ENCODE assay signal across 22 mouse cellular contexts in the genomic region with DNA sequence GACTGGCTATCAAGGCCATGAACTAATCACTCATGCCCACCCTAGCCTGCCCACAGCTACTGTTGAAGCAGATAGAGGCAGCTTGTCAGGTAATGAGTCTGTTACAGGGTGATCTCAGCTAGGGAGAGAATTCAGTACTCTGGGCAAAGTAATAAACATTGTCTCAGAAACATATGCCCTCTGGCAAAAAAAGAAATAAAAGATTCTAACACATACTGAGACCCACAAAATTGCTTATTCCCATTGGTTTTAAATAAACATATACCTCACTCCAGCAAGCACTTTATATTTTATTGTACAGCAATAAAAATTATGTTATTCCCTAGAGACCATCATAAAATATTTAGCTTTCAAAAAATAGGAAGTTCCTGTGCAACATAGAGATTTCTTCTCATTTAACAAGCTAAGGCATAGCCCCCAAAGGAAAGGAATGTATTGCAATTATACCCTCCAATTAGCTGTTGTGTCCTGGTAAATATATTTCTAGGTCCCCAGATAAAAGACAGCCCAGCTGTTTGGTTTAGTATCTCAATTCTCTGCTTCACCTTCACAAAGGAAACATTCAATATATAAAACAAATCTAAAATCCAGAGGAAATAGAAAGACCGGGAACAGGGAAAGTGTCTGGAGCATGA.
DNase-seq lines count a peak whose midpoint lies in the region; ATAC-seq lines count a peak whose summit lies in the region.
"Had no signal": no experiment of that assay in that cellular context is flagged by ENCODE, and none has a peak within 500 bp of the region (broad histone marks: within the 10 kb centered on the region; RNA-seq: fewer than 3 reads in every experiment).

No protein-coding gene starts in this region.

- no peaks in the 10 kb centered on the region for H3K27me3 ChIP-seq in hindbrain, embryonic 15.5 days
- no peaks in the 10 kb centered on the region for H3K27me3 ChIP-seq in hindbrain, embryonic 14.5 days (ENCODE audit: control insufficient read depth, insufficient read depth, low read length)
- no peaks in the 10 kb centered on the region for H3K27me3 ChIP-seq in midbrain, embryonic 14.5 days (ENCODE audit: control insufficient read depth, insufficient read depth, low read length)
- no peaks in the 10 kb centered on the region for H3K27me3 ChIP-seq in midbrain, embryonic 11.5 days (ENCODE audit: control insufficient read depth, insufficient read depth, low read length)
- no peaks in the 10 kb centered on the region for H3K27me3 ChIP-seq in neural tube, embryonic 14.5 days (ENCODE audit: control insufficient read depth, insufficient read depth, low read length)
- no peaks in the 10 kb centered on the region for H3K27me3 ChIP-seq in heart, embryonic 11.5 days (ENCODE audit: control insufficient read depth, insufficient read depth, low read length)
- H3K27me3 ChIP-seq: embryonic facial prominence, embryonic 13.5 days; forebrain, embryonic 12.5 days; heart, embryonic 12.5 days; Patski had no signal

- no peaks in the 10 kb centered on the region for H3K9me3 ChIP-seq in hindbrain, embryonic 15.5 days
- no peaks in the 10 kb centered on the region for H3K9me3 ChIP-seq in hindbrain, embryonic 14.5 days (ENCODE audit: control insufficient read depth, low read length)
- no peaks in the 10 kb centered on the region for H3K9me3 ChIP-seq in midbrain, embryonic 14.5 days (ENCODE audit: control insufficient read depth, low read length)
- no peaks in the 10 kb centered on the region for H3K9me3 ChIP-seq in midbrain, embryonic 11.5 days (ENCODE audit: control insufficient read depth, low read length)
- no peaks in the 10 kb centered on the region for H3K9me3 ChIP-seq in neural tube, embryonic 14.5 days (ENCODE audit: control insufficient read depth, low read length)
- H3K9me3 ChIP-seq in heart, embryonic 11.5 days (replicated peaks; ENCODE audit: control insufficient read depth, low read length): no peaks in the 10 kb centered on the region
- H3K9me3 ChIP-seq: embryonic facial prominence, embryonic 13.5 days; forebrain, embryonic 12.5 days; heart, embryonic 12.5 days had no signal

- no peak overlapping the region for H3K9ac ChIP-seq in hindbrain, embryonic 15.5 days
- H3K9ac ChIP-seq in hindbrain, embryonic 14.5 days: no peak overlapping the region
- no peak overlapping the region for H3K9ac ChIP-seq in midbrain, embryonic 14.5 days (replicated peaks; ENCODE audit: low read length)
- H3K9ac ChIP-seq in midbrain, embryonic 11.5 days (ENCODE audit: low read length): no peak overlapping the region
- no peak overlapping the region for H3K9ac ChIP-seq in neural tube, embryonic 14.5 days (replicated peaks; ENCODE audit: low read depth, low read length)
- H3K9ac ChIP-seq in heart, embryonic 11.5 days (ENCODE audit: low read depth, low read length): no peak overlapping the region
- H3K9ac ChIP-seq: embryonic facial prominence, embryonic 13.5 days; forebrain, embryonic 12.5 days; heart, embryonic 12.5 days had no signal

- DNase-seq in hindbrain, embryonic 14.5 days (ENCODE audit: low spot score): no peak
- DNase-seq in midbrain, embryonic 14.5 days: peak; percentile 7
- no peak for DNase-seq in midbrain, embryonic 11.5 days (ENCODE audit: low spot score, missing footprints)
- DNase-seq in forelimb bud, embryonic 11.5 days (ENCODE audit: low read depth, low spot score): peak; percentile 23
- DNase-seq in heart, postnatal 14 days: no peak
- DNase-seq: adrenal gland, postnatal 14 days; cerebellum, adult 18-20 months; cerebellum, adult 9-11 months; cerebellum, postnatal 36 days; gastrocnemius, postnatal 14 days; heart, adult 2 months; heart, postnatal 4 days had no signal

- 0 out of 2 replicates have a peak overlapping the region, but pooled peaks have one; percentile 15 for H3K27ac ChIP-seq in hindbrain, embryonic 15.5 days (replicated peaks)
- no peak overlapping the region for H3K27ac ChIP-seq in hindbrain, embryonic 14.5 days
- H3K27ac ChIP-seq in midbrain, embryonic 14.5 days (replicated peaks; ENCODE audit: low read depth, low read length): no peak overlapping the region
- H3K27ac ChIP-seq in midbrain, embryonic 11.5 days (ENCODE audit: low read depth, low read length): no peak overlapping the region
- no peak overlapping the region for H3K27ac ChIP-seq in neural tube, embryonic 14.5 days (ENCODE audit: low read depth, low read length)
- H3K27ac ChIP-seq in heart, embryonic 11.5 days (ENCODE audit: low read depth, low read length): no peak overlapping the region
- H3K27ac ChIP-seq: embryonic facial prominence, embryonic 13.5 days; forebrain, embryonic 12.5 days; heart, adult 2 months had no signal

- H3K36me3 ChIP-seq in hindbrain, embryonic 15.5 days: no peaks in the 10 kb centered on the region
- H3K36me3 ChIP-seq in hindbrain, embryonic 14.5 days (replicated peaks; ENCODE audit: control insufficient read depth, insufficient read depth): no peaks in the 10 kb centered on the region
- no peaks in the 10 kb centered on the region for H3K36me3 ChIP-seq in midbrain, embryonic 14.5 days (ENCODE audit: control insufficient read depth, insufficient read depth, low read length)
- H3K36me3 ChIP-seq in midbrain, embryonic 11.5 days (ENCODE audit: control insufficient read depth, insufficient read depth, low read length): no peaks in the 10 kb centered on the region
- H3K36me3 ChIP-seq in neural tube, embryonic 14.5 days (ENCODE audit: control insufficient read depth, insufficient read depth, low read length): no peaks in the 10 kb centered on the region
- H3K36me3 ChIP-seq in heart, embryonic 11.5 days (ENCODE audit: control insufficient read depth, insufficient read depth, low read length): no peaks in the 10 kb centered on the region
- H3K36me3 ChIP-seq: embryonic facial prominence, embryonic 13.5 days; forebrain, embryonic 12.5 days; heart, embryonic 12.5 days had no signal

- no peaks in the 10 kb centered on the region for H3K4me1 ChIP-seq in hindbrain, embryonic 15.5 days (replicated peaks)
- H3K4me1 ChIP-seq in hindbrain, embryonic 14.5 days (replicated peaks; ENCODE audit: control insufficient read depth, insufficient read depth, low read length): no peaks in the 10 kb centered on the region
- no peaks in the 10 kb centered on the region for H3K4me1 ChIP-seq in midbrain, embryonic 14.5 days (ENCODE audit: control insufficient read depth, insufficient read depth, low read length)
- no peaks in the 10 kb centered on the region for H3K4me1 ChIP-seq in midbrain, embryonic 11.5 days (ENCODE audit: control insufficient read depth, insufficient read depth, low read length)
- H3K4me1 ChIP-seq in neural tube, embryonic 14.5 days (ENCODE audit: control insufficient read depth, insufficient read depth, low read length): peaks cover 3% of the 10 kb centered on the region; the same call in 1 of the 2 replicates
- no peaks in the 10 kb centered on the region for H3K4me1 ChIP-seq in heart, embryonic 11.5 days (ENCODE audit: control insufficient read depth, insufficient read depth, low read length)
- H3K4me1 ChIP-seq: embryonic facial prominence, embryonic 13.5 days; forebrain, embryonic 12.5 days; heart, embryonic 12.5 days had no signal

- H3K4me3 ChIP-seq in hindbrain, embryonic 15.5 days: no peak overlapping the region
- no peak overlapping the region for H3K4me3 ChIP-seq in hindbrain, embryonic 14.5 days (replicated peaks; ENCODE audit: low read length)
- H3K4me3 ChIP-seq in midbrain, embryonic 14.5 days (replicated peaks; ENCODE audit: low read depth, low read length): no peak overlapping the region
- no peak overlapping the region for H3K4me3 ChIP-seq in midbrain, embryonic 11.5 days (ENCODE audit: low read depth, low read length)
- no peak overlapping the region for H3K4me3 ChIP-seq in neural tube, embryonic 14.5 days (ENCODE audit: low read depth, low read length)
- H3K4me3 ChIP-seq in heart, embryonic 11.5 days (ENCODE audit: low read depth, low read length): no peak overlapping the region
- H3K4me3 ChIP-seq: embryonic facial prominence, embryonic 13.5 days; forebrain, embryonic 12.5 days; heart, adult 2 months; heart, embryonic 12.5 days had no signal

- 82% methylated on average over 1 of the region's 1 CpGs for WGBS in hindbrain, embryonic 15.5 days
- 74% methylated on average over 1 of the region's 1 CpGs for WGBS in hindbrain, embryonic 14.5 days
- WGBS in midbrain, embryonic 14.5 days: 88% methylated on average over 1 of the region's 1 CpGs
- 88% methylated on average over 1 of the region's 1 CpGs for WGBS in midbrain, embryonic 11.5 days
- 63% methylated on average over 1 of the region's 1 CpGs for whole genome bisulfite sequencing in neural tube, embryonic 14.5 days
- 93% methylated on average over 1 of the region's 1 CpGs for WGBS in heart, embryonic 11.5 days (ENCODE audit: insufficient replicate concordance)

- no peak overlapping the region for H3K4me2 ChIP-seq in hindbrain, embryonic 15.5 days
- no peak overlapping the region for H3K4me2 ChIP-seq in hindbrain, embryonic 14.5 days (replicated peaks)
- no peak overlapping the region for H3K4me2 ChIP-seq in midbrain, embryonic 14.5 days (ENCODE audit: low read length)
- no peak overlapping the region for H3K4me2 ChIP-seq in midbrain, embryonic 11.5 days
- H3K4me2 ChIP-seq in neural tube, embryonic 14.5 days (ENCODE audit: low read depth, low read length): no peak overlapping the region
- no peak overlapping the region for H3K4me2 ChIP-seq in heart, embryonic 11.5 days
- H3K4me2 ChIP-seq: embryonic facial prominence, embryonic 13.5 days; forebrain, embryonic 12.5 days; heart, embryonic 12.5 days had no signal

- peak; percentile 63; the same call in 1 of the 2 replicates for ATAC-seq in hindbrain, embryonic 15.5 days (ENCODE audit: low FRiP score, low read depth)
- ATAC-seq in hindbrain, embryonic 14.5 days (ENCODE audit: low FRiP score): no peak
- no peak for ATAC-seq in midbrain, embryonic 14.5 days (ENCODE audit: low FRiP score, low TSS enrichment)
- ATAC-seq in midbrain, embryonic 11.5 days (ENCODE audit: low FRiP score): no peak
- peak; percentile 85 for ATAC-seq in neural tube, embryonic 14.5 days (ENCODE audit: low read depth)
- no peak for ATAC-seq in heart, embryonic 11.5 days (replicated peaks; ENCODE audit: insufficient number of reproducible peaks, low FRiP score, low TSS enrichment)
- ATAC-seq: activated CD4-positive, CD25-positive, alpha-beta regulatory T cell, adult 4 months; forebrain, embryonic 16.5 days; inflammation-experienced regulatory T-cells, adult 6 months; Patski had no signal

- intact Hi-C loops in heart, postnatal 14 days (cut with DNase I): no loop called here

Comparison
In these comparisons a context has a peak if more than half of its experiments do, and no peak if none do; other contexts are left out.
1. ATAC-seq: peak in hindbrain, embryonic 15.5 days (single experiment) and neural tube, embryonic 14.5 days (single experiment); none in hindbrain, embryonic 14.5 days (single experiment), midbrain, embryonic 14.5 days (single experiment), midbrain, embryonic 11.5 days (single experiment) and heart, embryonic 11.5 days (single experiment).
2. DNase-seq: peak in midbrain, embryonic 14.5 days (single experiment) and forelimb bud, embryonic 11.5 days (single experiment); none in hindbrain, embryonic 14.5 days (single experiment), midbrain, embryonic 11.5 days (single experiment) and heart, postnatal 14 days (0 of 2).